Mouse (Mus musculus): ENCODE data around the gene Tpst1. TPM values are rescaled to one million over a fixed set of nuclear protein-coding genes. Genes with fewer than 3 reads are reported as not detected.

Tpst1 gene
- 26.4 and 30.5 TPM in 2 replicates for polyA plus RNA-seq (2015; fragmentation: Nextera tagmentation; extraction: Ambion mirVana)

DNA sequence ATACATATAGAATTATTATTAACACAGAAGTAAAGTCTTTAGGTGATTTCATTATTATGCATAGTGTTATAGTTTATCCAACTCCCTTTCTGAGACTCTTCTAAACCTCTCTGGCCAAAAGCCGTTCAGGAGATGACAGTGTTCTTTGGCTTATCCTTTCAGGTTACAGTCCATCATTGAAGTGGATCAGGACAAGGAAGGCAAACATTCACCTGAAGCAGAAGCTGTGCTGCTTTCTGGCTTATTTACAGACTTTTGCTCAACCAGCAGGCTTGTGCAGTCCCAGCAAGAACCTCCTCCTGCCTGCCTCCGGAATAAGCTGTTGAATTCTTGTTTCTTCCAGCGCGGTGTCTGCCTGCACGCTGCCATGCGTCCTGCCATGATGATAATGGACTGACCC, at the start of gene Tpst1:
TSS of gene Tpst1 (plus strand) at position 301 of the 400 bp plus-strand sequence.

DNA sequence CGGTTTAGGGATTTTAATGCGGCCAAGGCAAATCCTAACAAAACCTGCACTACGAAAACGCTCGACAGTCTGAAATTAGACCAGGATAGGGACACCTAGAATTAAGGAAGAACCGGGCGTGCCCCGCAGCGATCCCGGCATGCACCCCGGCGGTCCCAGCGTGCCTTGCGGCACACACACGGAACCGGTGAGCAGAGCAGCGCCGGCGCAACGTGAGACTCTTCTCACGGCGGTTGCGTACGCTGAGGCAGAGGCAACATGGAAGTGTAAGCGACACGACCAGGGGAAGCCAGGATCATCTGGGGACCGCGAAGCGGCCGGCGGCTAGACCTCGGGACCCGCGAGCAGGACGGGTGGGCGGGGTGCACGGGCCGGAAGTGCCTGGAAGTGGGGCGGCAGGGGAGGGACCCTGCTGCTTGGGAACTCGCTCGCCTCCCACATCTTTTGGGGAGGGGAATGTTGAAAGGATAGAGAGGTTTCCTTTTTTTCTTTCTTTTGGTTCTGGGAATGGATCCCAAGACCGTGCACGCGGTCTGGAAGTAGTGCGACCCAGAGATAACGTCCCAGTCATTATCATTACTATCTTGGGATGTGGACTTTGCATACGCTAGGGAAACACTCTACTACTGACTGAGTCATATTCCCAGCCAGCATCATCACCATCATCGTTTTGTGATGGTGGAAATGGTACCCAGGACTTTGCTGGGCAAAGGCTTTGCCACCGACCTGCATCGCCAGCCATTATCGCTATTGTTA, 43.8 kb upstream of the Tpst1 start, which contains the start of the genes Asl and Crcp:
TSS of gene Asl (minus strand) at position 106 of the 756 bp plus-strand sequence.
TSS of gene Crcp (plus strand) at position 149 of the 756 bp plus-strand sequence.

DNA sequence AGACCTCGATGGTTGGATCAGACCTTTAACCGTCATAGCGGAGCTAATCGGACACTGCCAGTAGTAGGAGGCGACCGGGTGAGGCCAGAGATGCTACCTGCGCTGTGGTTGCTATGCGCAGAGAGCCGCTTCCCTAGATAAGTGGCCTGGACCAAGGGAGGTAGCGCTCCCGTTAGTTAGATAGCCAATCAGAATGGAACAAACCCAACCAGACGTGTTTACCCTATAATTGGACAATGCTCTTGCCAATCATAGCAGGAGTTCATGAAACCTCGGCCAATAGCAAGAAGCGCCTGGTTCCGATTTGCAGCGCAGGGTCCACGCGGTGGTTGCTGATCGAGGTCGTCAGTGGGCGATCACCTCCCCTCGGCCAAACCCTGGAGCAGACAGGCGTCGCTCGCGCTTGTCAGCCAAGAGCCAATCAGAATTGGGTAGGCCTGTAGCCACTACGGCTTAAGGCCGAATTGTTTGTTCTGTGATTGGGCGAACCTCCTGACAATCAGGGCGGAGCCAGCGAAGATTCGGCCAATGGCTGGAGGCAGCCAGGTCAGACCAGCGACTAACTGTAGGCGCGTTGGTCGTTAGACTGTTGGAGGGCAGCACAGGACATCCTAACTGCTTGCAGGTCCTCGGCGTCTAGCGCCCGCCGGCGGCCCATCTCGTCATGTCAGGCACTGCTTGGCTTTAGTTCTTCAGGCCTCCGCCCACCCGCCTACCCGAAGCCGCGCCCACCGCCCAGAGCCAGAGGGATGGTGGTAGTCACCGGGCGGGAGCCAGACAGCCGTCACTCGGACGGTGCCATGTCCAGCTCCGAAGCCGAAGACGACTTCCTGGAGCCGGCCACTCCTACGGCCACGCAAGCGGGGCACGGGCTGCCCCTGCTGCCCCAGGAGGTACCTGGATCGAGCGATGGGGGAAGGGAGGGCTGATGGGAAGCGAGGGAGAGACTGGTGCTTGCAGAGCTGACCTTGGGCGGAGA, 71.5 kb downstream of the Tpst1 start, which contains the start of gene Kctd7:
TSS of gene Kctd7 (plus strand) at position 528 of the 979 bp plus-strand sequence.

DNA sequence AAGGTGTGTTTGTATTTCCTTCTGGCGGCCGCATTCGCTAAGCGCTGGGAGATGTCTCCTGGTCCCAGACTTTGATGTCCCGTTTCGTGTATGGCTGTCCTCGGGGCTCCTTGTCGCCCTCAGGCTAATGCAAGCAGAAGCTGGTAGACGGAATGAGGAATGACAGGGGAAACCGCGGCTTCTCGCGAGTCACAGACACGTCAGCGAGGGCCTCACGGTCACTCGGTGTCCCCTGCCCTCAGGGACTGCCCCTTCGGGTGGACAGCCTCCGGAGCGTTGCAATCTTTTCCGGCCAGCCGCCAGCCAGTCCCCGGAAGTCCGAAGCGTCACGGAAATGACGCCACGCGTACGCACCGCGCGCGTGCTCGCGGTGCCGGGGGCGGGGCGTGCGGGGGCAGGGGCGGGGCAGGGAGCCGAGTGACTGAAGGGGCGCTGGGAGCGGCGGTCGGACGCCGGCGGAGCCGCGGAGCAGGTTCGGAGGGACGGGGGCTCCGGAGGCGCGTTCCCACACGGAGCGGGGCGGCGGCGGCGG, 98.4 kb downstream of the Tpst1 start, which contains the start of gene Rabgef1:
TSS of gene Rabgef1 (plus strand) at position 376 of the 532 bp plus-strand sequence.

Other genes with a start within 250 kb of the Tpst1 start
- 18.0 and 19.4 TPM in 2 replicates for gene Sumf2, start 226.3 kb upstream of the Tpst1 start, polyA plus RNA-seq (2015; fragmentation: Nextera tagmentation; extraction: Ambion mirVana)
- gene Chchd2, start 185.9 kb upstream of the Tpst1 start, polyA plus RNA-seq (2015; fragmentation: Nextera tagmentation; extraction: Ambion mirVana): 659 and 664 TPM in 2 replicates
- gene Zbed5, start 177.6 kb upstream of the Tpst1 start, polyA plus RNA-seq (2015; fragmentation: Nextera tagmentation; extraction: Ambion mirVana): 1.3 and 2.1 TPM in 2 replicates
- 0.08 TPM in 1 of 2 replicates, not detected in the other for gene Phkg1, start 174.8 kb upstream of the Tpst1 start, polyA plus RNA-seq (2015; fragmentation: Nextera tagmentation; extraction: Ambion mirVana)
- gene Nupr1l, start 164.8 kb upstream of the Tpst1 start, polyA plus RNA-seq (2015; fragmentation: Nextera tagmentation; extraction: Ambion mirVana): 1.6 and 1.8 TPM in 2 replicates
- gene Vkorc1l1, start 131.4 kb upstream of the Tpst1 start, polyA plus RNA-seq (2015; fragmentation: Nextera tagmentation; extraction: Ambion mirVana): 23.7 and 27.3 TPM in 2 replicates
- 47.1 and 55.4 TPM in 2 replicates for gene Gusb, start 70.3 kb upstream of the Tpst1 start, polyA plus RNA-seq (2015; fragmentation: Nextera tagmentation; extraction: Ambion mirVana)
- gene Asl, start 44.1 kb upstream of the Tpst1 start, polyA plus RNA-seq (2015; fragmentation: Nextera tagmentation; extraction: Ambion mirVana): 16.9 and 17.3 TPM in 2 replicates
- gene Crcp, start 44.0 kb upstream of the Tpst1 start, polyA plus RNA-seq (2015; fragmentation: Nextera tagmentation; extraction: Ambion mirVana): 27.9 and 29.0 TPM in 2 replicates
- gene Kctd7, start 71.5 kb downstream of the Tpst1 start, polyA plus RNA-seq (2015; fragmentation: Nextera tagmentation; extraction: Ambion mirVana): 8.4 and 9.7 TPM in 2 replicates
- gene Rabgef1, start 98.5 kb downstream of the Tpst1 start, polyA plus RNA-seq (2015; fragmentation: Nextera tagmentation; extraction: Ambion mirVana): 33.0 and 33.9 TPM in 2 replicates
- gene Tmem248, start 143.8 kb downstream of the Tpst1 start, polyA plus RNA-seq (2015; fragmentation: Nextera tagmentation; extraction: Ambion mirVana): 28.3 and 30.7 TPM in 2 replicates
- 68.4 and 76.1 TPM in 2 replicates for gene Sbds, start 182.2 kb downstream of the Tpst1 start, polyA plus RNA-seq (2015; fragmentation: Nextera tagmentation; extraction: Ambion mirVana)
- 15.4 and 16.5 TPM in 2 replicates for gene Tyw1, start 182.3 kb downstream of the Tpst1 start, polyA plus RNA-seq (2015; fragmentation: Nextera tagmentation; extraction: Ambion mirVana)